Mouse (Mus musculus): ENCODE data around the gene Pask. TPM values are rescaled to one million over a fixed set of nuclear protein-coding genes. Genes with fewer than 3 reads are reported as not detected.

Gene Pask
- polyA plus RNA-seq, 1 experiment, result 1.6 TPM

- 80% methylated on average over 2 of the region's 2 CpGs for WGBS
- Histone ChIP-seq H3K4me3 (ENCODE audit: low read depth, low read length) (no peak overlapping the region), H3K27me3 (ENCODE audit: control insufficient read depth, insufficient read depth, low read length) (no peaks in the 10 kb centered on the region), H3K36me3 (ENCODE audit: control insufficient read depth, insufficient read depth, low read length) (no peaks in the 10 kb centered on the region), H3K4me1 (ENCODE audit: control insufficient read depth, insufficient read depth, insufficient read length, low read length) (no peaks in the 10 kb centered on the region), H3K27ac (ENCODE audit: insufficient read depth, low read depth, low read length) (no peak overlapping the region)
- TF ChIP-seq POLR2A (IDR thresholded peaks at IDR 0.05; ENCODE audit: low read depth, low read length), result no peak
- no peak for TF ChIP-seq CTCF (IDR thresholded peaks at IDR 0.05; ENCODE audit: extremely low read depth, insufficient read length, insufficient replicate concordance, low read depth, low read length)
Observed at GRCm38 (mm10) chr1:93268246-93268645, 75.0 kb downstream of the Pask start.

DNA sequence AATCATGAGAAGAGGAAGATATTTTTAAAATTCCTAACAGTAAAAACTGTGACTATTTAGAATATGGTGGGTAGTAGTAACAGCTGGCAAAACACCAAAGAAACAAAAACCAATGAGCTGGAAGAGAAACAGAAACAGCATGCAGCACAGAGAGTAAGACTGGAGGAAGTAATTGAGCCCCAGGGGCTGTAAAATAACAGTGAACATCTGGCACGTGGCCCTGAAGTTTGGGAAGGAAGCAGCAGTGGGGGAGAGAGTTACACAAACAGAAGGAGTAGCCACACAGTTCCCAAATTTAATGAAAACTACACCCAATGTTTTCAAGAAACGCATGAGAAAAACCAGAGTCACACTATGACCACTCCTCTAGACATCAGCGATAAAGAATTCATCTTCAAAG is 76.1 kb downstream of the Pask start:
- 54% methylated on average over 3 of the region's 3 CpGs for WGBS
- Histone ChIP-seq H3K4me1 (ENCODE audit: control insufficient read depth, insufficient read depth, insufficient read length, low read length) (no peaks in the 10 kb centered on the region), H3K27ac (ENCODE audit: insufficient read depth, low read depth, low read length) (no peak overlapping the region), H3K4me3 (ENCODE audit: low read depth, low read length) (no peak overlapping the region), H3K36me3 (ENCODE audit: control insufficient read depth, insufficient read depth, low read length) (no peaks in the 10 kb centered on the region), H3K27me3 (ENCODE audit: control insufficient read depth, insufficient read depth, low read length) (no peaks in the 10 kb centered on the region)
- TF ChIP-seq CTCF (IDR thresholded peaks at IDR 0.05; ENCODE audit: extremely low read depth, insufficient read length, insufficient replicate concordance, low read depth, low read length) (no peak), POLR2A (IDR thresholded peaks at IDR 0.05; ENCODE audit: low read depth, low read length) (no peak)

Other genes with a start within 250 kb of the Pask start
- 1.3 and 2.0 TPM in 2 replicates for gene Kif1a, start 241.5 kb downstream of the Pask start, polyA plus RNA-seq (2012; rRNA removed)
- 0.14 and 0.58 TPM in 2 replicates for gene Agxt, start 208.2 kb downstream of the Pask start, polyA plus RNA-seq (2012; rRNA removed)
- gene 2310007B03Rik, start 182.5 kb downstream of the Pask start, polyA plus RNA-seq (2012; rRNA removed), result 3.0 and 13.5 TPM in 2 replicates
- 0.08 TPM in 1 of 2 replicates, not detected in the other for gene Crocc2, start 174.8 kb downstream of the Pask start, polyA plus RNA-seq (2012; rRNA removed)
- 2.6 and 3.0 TPM in 2 replicates for gene Sned1, start 107.6 kb downstream of the Pask start, polyA plus RNA-seq (2012; rRNA removed)
- 1.3 and 3.1 TPM in 2 replicates for gene Mterf4, start 37.6 kb downstream of the Pask start, polyA plus RNA-seq (2012; rRNA removed)
- gene Ppp1r7, start 628 bp downstream of the Pask start, polyA plus RNA-seq (2012; rRNA removed), result 1.2 and 2.6 TPM in 2 replicates
- 30.2 and 41.4 TPM in 2 replicates for gene Ano7, start 30.4 kb upstream of the Pask start, polyA plus RNA-seq (2012; rRNA removed)
- gene Hdlbp, start 135.3 kb upstream of the Pask start, polyA plus RNA-seq (2012; rRNA removed), result 29.9 and 54.9 TPM in 2 replicates
- gene Farp2, start 168.6 kb upstream of the Pask start, polyA plus RNA-seq (2012; rRNA removed), result 4.7 and 13.6 TPM in 2 replicates

Data from small intestine, adult 2 months (tissue).